8 mouse cellular contexts compared by ENCODE assay signal in the genomic region with DNA sequence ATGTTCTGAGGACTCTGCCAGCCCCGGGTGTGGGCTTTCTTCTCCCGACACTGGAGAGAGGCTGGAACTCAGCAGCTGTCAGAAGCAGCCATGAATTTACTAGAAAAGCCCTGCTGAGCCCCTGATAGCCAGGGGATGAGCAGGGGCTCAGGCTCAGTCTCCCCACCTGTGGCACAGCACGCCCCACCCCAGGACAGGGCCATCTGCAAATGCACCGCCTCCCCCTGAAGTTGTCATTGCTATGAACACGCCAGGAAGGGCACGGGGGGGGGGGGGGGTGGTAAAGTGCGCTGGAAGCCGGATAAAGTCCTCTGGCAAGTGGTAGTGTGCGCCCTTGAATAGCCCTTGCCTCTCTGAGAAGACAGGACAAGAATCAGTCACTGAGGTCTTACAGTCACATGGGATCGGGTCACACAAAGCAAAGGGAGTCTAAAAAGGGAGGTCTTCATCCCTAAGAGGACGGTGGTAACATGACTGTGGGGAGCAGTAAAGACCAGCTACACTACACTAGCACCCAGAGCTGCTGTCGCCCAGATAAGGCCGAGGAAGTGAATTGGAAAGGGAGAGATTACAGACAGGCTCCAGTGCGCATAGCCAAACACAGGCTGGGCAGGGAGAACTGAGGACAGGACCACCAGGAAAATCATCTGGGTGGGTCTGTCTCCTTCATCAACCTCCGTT.
DNase-seq lines count a peak whose midpoint lies in the region; ATAC-seq and TF ChIP-seq lines count a peak whose summit lies in the region.

No protein-coding gene starts in this region.

- peaks cover 7% of the 10 kb centered on the region; the same call in 1 of the 2 replicates for H3K4me1 ChIP-seq in lung, embryonic 14.5 days (ENCODE audit: insufficient read depth)
- peaks cover 8% of the 10 kb centered on the region for H3K4me1 ChIP-seq in lung, adult 2 months (ENCODE audit: control insufficient read depth, insufficient read depth, low read length)
- peaks cover 18% of the 10 kb centered on the region for H3K4me1 ChIP-seq in embryonic facial prominence, embryonic 12.5 days
- peaks cover 9% of the 10 kb centered on the region for H3K4me1 ChIP-seq in intestine, embryonic 15.5 days (replicated peaks)
- H3K4me1 ChIP-seq in small intestine, adult 2 months (ENCODE audit: control insufficient read depth, insufficient read depth, insufficient read length, low read length), result peaks cover 2% of the 10 kb centered on the region

- intact Hi-C loops in gastrocnemius, postnatal 14 days (cut with DNase I; ENCODE audit: low total_unique reads), result loop anchor here (5.0 to 10.0 kb wide), 3 partner anchors 60 to 358 kb away; partner anchors contain the start of gene Plekha7

- no peak for TF ChIP-seq POLR2A in lung, adult 2 months (IDR thresholded peaks at IDR 0.05; ENCODE audit: borderline replicate concordance, extremely low read depth, low read depth, low read length)
- TF ChIP-seq POLR2A in small intestine, adult 2 months (IDR thresholded peaks at IDR 0.05; ENCODE audit: low read depth, low read length), result no peak

- no peak overlapping the region for H3K4me3 ChIP-seq in lung, embryonic 14.5 days (ENCODE audit: low read depth, low read length)
- no peak overlapping the region for H3K4me3 ChIP-seq in lung, adult 2 months (replicated peaks; ENCODE audit: extremely low read depth, low read depth, low read length)
- H3K4me3 ChIP-seq in embryonic facial prominence, embryonic 12.5 days, result no peak overlapping the region
- H3K4me3 ChIP-seq in intestine, embryonic 15.5 days (replicated peaks), result no peak overlapping the region
- 0 out of 2 replicates have a peak overlapping the region, but pooled peaks have one; percentile 12 for H3K4me3 ChIP-seq in small intestine, adult 2 months (ENCODE audit: low read depth, low read length)

- H3K36me3 ChIP-seq in lung, embryonic 14.5 days (ENCODE audit: insufficient read depth), result no peaks in the 10 kb centered on the region
- no peaks in the 10 kb centered on the region for H3K36me3 ChIP-seq in embryonic facial prominence, embryonic 12.5 days
- H3K36me3 ChIP-seq in intestine, embryonic 15.5 days, result no peaks in the 10 kb centered on the region
- no peaks in the 10 kb centered on the region; the same call in 1 of the 2 replicates for H3K36me3 ChIP-seq in small intestine, adult 2 months (ENCODE audit: control insufficient read depth, insufficient read depth, low read length)

- ATAC-seq in lung, embryonic 14.5 days (ENCODE audit: insufficient read depth), result peak; percentile 9; the same call in 1 of the 2 replicates
- ATAC-seq in embryonic facial prominence, embryonic 12.5 days (ENCODE audit: insufficient number of reproducible peaks, insufficient read depth, low FRiP score, low TSS enrichment), result peak; percentile 54; the same call in 1 of the 2 replicates
- ATAC-seq in intestine, embryonic 15.5 days, result peak; percentile 22; the same call in 1 of the 2 replicates

- peak overlapping the region; percentile 46 for H3K4me2 ChIP-seq in lung, embryonic 14.5 days
- peak overlapping the region; percentile 39 for H3K4me2 ChIP-seq in embryonic facial prominence, embryonic 12.5 days (replicated peaks)
- 0 out of 2 replicates have a peak overlapping the region, but pooled peaks have one; percentile 1 for H3K4me2 ChIP-seq in intestine, embryonic 15.5 days (replicated peaks)

- DNase-seq in lung, embryonic 14.5 days, result no peak
- no peak for DNase-seq in lung, adult 2 months
- DNase-seq in gastrocnemius, postnatal 14 days, result no peak
- no peak for DNase-seq in right cerebral cortex, postnatal 14 days
- DNase-seq in right cerebral cortex, postnatal 36 days (ENCODE audit: low spot score in 2 of 2), result no peak

- TF ChIP-seq CTCF in lung, embryonic 14.5 days (IDR thresholded peaks at IDR 0.05; ENCODE audit: low read depth), result no peak
- TF ChIP-seq CTCF in lung, adult 2 months (IDR thresholded peaks at IDR 0.05; ENCODE audit: insufficient read depth, low read length), result no peak
- TF ChIP-seq CTCF in small intestine, adult 2 months (IDR thresholded peaks at IDR 0.05; ENCODE audit: extremely low read depth, insufficient read length, insufficient replicate concordance, low read depth, low read length), result no peak

- H3K27ac ChIP-seq in lung, embryonic 14.5 days (ENCODE audit: low read depth), result peak overlapping the region; percentile 12; the same call in 1 of the 2 replicates
- no peak overlapping the region for H3K27ac ChIP-seq in embryonic facial prominence, embryonic 12.5 days
- H3K27ac ChIP-seq in intestine, embryonic 15.5 days, result no peak overlapping the region
- no peak overlapping the region for H3K27ac ChIP-seq in small intestine, adult 2 months (ENCODE audit: insufficient read depth, low read depth, low read length)

- H3K9me3 ChIP-seq in lung, embryonic 14.5 days (ENCODE audit: low read depth, low read length), result no peaks in the 10 kb centered on the region
- H3K9me3 ChIP-seq in embryonic facial prominence, embryonic 12.5 days, result no peaks in the 10 kb centered on the region
- H3K9me3 ChIP-seq in intestine, embryonic 15.5 days, result no peaks in the 10 kb centered on the region

- no peak overlapping the region for H3K9ac ChIP-seq in lung, embryonic 14.5 days
- no peak overlapping the region for H3K9ac ChIP-seq in embryonic facial prominence, embryonic 12.5 days
- H3K9ac ChIP-seq in intestine, embryonic 15.5 days, result no peak overlapping the region

- 17% methylated on average over 15 of the region's 15 CpGs for WGBS in lung, embryonic 14.5 days
- WGBS in lung, adult 2 months, result 12% methylated on average over 15 of the region's 15 CpGs
- WGBS in embryonic facial prominence, embryonic 12.5 days, result 32% methylated on average over 15 of the region's 15 CpGs
- 33% methylated on average over 15 of the region's 15 CpGs for WGBS in intestine, embryonic 15.5 days
- WGBS in small intestine, adult 2 months, result 18% methylated on average over 15 of the region's 15 CpGs

- H3K27me3 ChIP-seq in lung, embryonic 14.5 days (ENCODE audit: insufficient read depth, low read length), result no peaks in the 10 kb centered on the region
- H3K27me3 ChIP-seq in embryonic facial prominence, embryonic 12.5 days, result no peaks in the 10 kb centered on the region
- H3K27me3 ChIP-seq in intestine, embryonic 15.5 days (replicated peaks), result no peaks in the 10 kb centered on the region
- no peaks in the 10 kb centered on the region for H3K27me3 ChIP-seq in small intestine, adult 2 months (ENCODE audit: control insufficient read depth, insufficient read depth, low read length)
